Mouse (Mus musculus) adrenal gland, adult 8-10 months (tissue): ENCODE results near the gene Prox1. TPM values are rescaled to one million over a fixed set of nuclear protein-coding genes. Genes with fewer than 3 reads are reported as not detected.

ENCODE experiments used
- DNase-seq: peaks from one replicate; pipeline ENCODE4 v3.0.0; 2022
- total RNA-seq, 4 experiments: library from RNA; stranded (reverse); gene quantifications; 2 replicates each; pipeline ENCODE4 v1.2.4; 2022

Gene Prox1
- total RNA-seq, 4 experiments from 2014 or later = 41.1 to 45.5 (median 44.9) TPM

DNA sequence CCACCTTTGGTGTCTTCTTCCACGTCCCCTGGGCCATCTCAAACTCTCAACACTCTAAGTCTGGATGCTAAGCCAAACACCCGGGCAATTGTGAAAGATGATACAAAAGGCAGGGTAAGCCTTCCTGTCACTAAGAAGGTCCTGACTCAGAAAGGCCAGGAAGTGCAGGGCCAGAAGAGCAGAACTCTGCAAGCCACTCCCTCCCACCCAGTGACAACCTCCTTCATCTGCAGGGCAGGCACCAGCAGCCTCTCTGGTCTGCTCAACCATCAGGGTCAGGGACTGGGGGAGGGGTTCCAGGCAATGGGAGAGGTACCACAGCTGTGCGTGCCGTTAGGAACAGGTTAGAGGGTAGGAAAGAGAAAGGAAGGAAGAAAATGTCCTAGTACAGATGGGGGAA lies 27.9 kb downstream of the Prox1 start:
- DNase-seq = no peak

GRCm38 (mm10) chr1:190140519-190140918 lies 30.0 kb downstream of the Prox1 start:
- no peak for DNase-seq

DNA sequence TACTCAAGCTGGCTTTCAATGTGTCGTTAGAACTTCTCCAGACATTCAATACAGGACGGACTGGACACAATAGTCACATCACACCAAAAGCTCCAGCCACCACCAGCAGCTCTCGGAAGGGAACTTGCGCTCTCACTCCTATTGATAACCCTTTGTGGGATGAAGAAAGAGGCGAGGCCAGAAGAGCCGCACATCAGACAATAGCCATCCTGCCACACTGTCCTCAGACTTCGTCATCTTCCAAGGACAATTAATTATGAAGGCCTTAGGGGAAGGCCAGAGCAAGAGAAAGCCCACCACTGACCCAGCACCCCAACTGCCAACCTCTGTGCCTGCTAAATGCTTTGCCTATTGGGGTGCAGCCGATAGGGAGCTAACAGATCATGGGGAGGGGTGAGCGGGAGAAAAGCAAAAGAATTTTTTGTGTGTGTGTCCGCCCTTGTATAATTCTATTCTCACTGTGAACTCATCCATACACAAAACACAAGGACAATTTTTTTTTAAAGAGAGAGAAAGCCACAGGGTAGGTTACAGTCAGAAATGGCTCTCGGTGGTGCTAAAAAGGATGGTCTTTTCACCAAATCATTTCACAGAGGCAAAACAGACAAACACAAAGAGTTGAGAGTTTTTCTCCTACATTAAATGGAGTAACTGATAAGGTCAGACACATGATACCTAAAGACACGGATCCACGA lies 30.7 kb downstream of the Prox1 start:
- DNase-seq = no peak

DNA sequence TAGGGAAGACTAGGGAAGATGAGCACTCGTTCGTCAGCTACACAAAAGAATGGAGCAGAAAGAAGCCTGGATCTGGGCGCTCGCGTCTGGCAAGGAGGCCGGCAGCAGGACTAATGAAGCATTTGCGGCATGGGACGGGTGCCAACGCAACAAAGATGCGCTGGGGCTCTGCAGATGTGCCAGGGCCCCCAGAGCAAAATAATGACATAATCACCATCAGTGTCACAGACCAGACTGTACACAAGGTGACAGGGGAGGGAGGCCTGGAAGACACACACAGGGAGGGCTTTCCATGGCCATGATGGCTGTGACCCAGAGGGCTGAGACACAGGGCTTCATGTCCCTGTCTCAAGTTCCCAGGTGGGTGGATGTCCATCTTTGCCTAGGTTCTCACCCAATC lies 32.6 kb downstream of the Prox1 start:
- no peak for DNase-seq

GRCm38 (mm10) chr1:190132897-190133296 lies 37.6 kb downstream of the Prox1 start:
- DNase-seq = no peak

GRCm38 (mm10) chr1:190130888-190131287 lies 39.6 kb downstream of the Prox1 start:
- DNase-seq = no peak

DNA sequence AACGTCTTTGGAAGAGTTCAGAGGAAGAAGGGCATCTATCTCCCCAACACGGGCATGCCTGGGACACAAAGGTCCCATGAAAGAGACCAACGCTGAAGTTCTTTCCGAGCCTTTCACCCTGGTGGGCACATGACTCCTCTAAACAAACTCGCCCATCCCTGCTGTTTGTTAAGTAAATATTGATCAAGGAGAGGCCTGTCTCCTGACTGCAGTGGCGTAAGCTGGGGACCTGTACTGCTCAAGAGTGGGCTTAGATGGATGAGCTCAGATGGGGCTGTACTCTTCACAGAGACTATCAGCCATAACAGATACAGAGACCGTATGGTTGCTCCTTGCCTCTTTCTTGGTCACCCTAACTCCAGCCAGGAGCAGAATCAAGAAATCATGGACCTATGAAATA lies 41.0 kb downstream of the Prox1 start:
- no peak for DNase-seq

DNA sequence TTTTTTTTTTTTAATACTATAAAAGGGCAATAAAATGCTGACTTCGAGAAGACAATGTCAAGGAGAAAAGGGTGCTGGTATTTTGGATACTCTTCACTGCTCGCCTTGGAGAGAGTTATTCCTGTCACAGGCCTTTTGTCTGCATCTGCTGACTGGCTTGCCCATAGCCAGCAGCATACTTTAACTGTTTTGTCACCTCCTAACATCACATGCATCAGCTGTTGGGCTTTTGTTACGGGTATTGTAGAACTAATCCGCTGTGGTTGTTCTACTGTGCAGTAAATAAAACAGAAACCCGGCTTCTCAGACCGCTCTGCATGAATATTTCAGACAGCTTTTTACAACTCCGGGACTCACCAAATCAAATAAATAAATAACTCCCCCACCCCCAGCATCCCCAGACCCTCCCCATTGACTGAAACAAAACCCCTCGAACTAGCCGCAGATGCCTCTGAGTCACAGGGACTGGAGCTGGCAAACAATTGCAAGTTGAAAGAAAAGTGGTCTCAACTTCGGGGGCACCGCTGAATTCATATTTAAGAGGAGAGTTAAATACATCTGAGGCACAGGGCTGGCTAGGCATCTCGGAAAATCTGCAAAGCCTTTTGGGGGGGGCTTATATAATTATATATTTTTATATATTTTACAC lies 41.7 kb downstream of the Prox1 start:
- DNase-seq = no peak

GRCm38 (mm10) chr1:190127878-190128277 lies 42.6 kb downstream of the Prox1 start:
- DNase-seq = peak; percentile 82

- DNase-seq = no peak
Measured at GRCm38 (mm10) chr1:190127163-190127795, 43.2 kb downstream of the Prox1 start.

- DNase-seq = no peak
Measured at GRCm38 (mm10) chr1:190124961-190125739, 45.4 kb downstream of the Prox1 start.

- DNase-seq = no peak
Measured at GRCm38 (mm10) chr1:190123404-190123803, 47.1 kb downstream of the Prox1 start.

- no peak for DNase-seq
Measured at GRCm38 (mm10) chr1:190115985-190116384, 54.5 kb downstream of the Prox1 start.

DNA sequence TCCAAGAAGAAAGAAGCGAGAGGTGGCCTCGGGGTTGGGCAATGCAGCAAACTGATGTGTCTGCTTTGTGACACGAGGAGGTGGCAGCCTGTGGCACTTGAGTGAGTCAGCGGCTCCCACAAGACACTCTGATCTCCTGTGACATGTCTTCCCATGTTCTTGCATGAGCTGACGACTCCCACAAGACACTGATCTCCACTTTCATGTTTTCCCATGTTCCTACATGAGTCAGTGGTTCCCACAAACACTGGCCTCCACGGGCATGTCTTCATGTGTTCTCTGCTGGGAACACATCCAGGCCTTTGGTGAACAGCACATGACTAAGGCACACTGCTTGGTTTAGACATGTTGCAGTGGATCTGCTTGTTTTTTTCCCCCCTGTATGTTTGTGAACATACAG lies 58.8 kb downstream of the Prox1 start:
- no peak for DNase-seq

DNA sequence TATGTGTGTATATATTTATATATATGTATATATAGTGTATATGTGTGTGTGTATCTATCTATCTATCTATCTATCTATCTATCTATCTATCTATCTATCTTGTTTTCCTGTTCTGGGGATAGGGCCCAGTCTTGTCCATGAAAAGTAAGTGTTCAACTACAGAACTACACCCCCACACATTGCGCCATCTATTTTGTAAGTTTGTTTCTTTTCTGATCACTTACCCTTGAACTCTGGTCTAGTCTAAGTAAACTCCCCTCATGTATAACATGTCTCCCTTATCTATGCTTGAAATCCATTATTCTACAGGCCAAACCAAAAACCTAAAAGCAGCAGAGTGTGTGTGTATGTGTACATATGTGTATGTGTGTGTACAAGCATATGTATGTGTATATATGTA lies 62.9 kb downstream of the Prox1 start:
- DNase-seq = no peak

DNA sequence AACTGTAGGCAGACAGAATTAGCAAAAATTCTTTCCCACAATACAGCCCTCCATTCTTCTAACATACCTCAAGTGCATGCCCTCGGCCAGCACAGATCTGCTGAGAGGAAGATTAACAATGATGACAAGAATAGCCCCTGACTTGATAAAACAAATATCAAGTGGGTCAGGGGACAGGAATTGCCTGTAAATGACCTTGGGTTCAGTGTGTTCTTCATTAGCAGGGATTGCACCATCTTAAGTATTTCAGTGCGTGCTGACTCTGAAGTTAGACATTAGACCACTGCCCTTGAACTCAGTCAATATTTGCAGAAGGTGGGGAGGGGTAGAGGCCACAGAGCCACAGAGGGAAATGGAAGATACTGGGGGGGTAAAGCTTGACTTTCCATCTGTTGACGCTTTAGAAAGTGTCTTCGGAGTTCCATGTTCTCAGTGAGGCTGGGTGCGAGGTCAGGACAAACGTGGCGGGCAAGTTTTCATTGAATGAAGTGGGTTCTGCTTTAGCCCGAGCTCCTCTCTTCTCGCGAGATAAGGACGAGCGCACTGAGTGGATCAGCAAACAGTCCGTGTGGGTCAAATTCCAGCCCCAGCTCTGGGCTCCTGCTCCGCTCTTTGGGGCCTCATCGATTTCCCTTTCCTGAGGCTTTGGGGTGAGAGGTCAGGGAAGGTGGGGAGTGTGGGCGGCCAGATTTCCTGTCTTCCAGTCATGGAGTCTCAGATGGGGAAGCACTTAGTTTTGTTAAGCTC lies 63.7 kb downstream of the Prox1 start:
- DNase-seq = no peak

GRCm38 (mm10) chr1:190106060-190106459 lies 64.5 kb downstream of the Prox1 start:
- no peak for DNase-seq

- DNase-seq = no peak
Measured at GRCm38 (mm10) chr1:190093326-190093725, 77.2 kb downstream of the Prox1 start.

DNA sequence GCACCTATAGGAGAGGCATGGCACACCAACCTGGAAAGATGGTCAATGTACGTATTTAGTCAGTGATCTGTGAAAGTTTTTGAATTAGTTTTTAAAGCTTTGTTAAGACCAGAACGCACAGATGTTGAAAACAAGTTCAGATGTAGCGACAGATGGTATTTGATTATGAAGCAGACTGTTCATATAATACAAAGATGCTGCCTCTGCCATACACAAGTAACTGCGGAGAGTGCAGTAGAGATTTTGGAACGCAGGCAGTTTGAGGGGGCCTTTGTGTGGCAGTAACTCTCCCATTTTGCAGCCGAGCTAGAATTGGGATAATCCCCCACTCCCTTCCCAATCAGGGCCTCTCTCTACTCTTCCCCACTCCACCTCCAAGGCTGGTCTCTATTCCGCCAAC lies 78.4 kb downstream of the Prox1 start:
- DNase-seq = no peak

- no peak for DNase-seq
Measured at GRCm38 (mm10) chr1:190088929-190089328, 81.6 kb downstream of the Prox1 start.

DNA sequence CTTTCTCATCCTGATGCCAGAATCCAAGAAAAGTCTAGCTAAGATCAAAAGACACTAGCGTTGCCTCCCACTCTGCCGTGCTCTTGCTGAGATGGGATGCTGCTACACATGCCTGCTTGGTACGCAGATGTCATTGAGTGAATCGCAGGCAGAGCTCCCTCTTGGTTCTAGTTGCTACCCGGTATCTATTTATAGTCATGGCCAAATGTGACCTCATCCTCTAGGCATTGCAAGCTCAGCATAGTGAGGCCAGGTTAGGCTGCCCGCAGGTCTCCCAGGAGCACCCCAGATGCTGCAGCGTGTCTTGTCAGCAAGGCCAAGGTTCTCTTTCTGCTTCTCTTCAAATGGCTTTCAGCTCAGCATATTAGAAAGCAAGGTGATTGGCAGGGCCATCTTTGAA lies 84.8 kb downstream of the Prox1 start:
- peak; percentile 39 for DNase-seq

DNA sequence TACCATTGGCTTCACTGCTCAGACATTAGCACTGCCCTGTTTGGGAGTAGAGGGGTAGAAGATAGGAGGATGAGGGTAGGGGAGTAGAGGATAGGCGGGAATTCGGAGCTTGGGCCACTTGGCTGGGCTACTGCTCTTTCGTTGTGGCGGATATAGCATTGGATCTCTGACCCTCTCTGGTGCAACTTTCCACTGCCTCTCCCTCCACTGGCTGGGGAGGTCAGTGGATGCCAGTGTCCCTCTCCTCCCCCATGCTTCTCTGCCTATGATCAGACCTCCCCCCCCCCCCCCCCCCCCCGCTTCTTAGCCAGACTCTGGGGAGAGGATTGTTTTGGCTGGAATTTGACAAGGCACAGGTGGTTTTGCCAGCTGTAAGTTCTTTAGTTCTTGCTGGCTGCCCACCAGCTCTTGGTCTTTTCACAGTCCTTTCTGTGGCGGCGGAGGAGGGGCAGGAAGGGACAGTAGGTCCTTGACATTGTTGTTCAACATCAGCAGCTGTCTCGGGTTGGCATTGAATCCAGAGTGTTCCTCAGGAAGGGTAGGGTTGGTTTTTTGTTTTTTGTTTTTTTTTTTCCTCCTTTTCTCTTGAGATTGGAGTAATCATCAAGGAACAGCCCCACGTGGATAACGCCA lies 90.8 kb downstream of the Prox1 start:
- DNase-seq = no peak
